Mouse (Mus musculus) stomach, postnatal 0 days (tissue): ENCODE measurements around the gene Col27a1. TPM values are rescaled to one million over a fixed set of nuclear protein-coding genes. Genes with fewer than 3 reads are reported as not detected.

Experiments used
- ATAC-seq: fragments of 200-750 bp; cut with Nextera tagmentation; 2 replicates; pipeline ENCODE4 v1.8.0; 2017; ENCODE audit not compliant: low FRiP score, low TSS enrichment
- DNase-seq: peaks from one replicate; pipeline ENCODE4 v3.0.0-alpha.2; 2016; ENCODE audit warnings: low spot score
- H3K27ac ChIP-seq: fragments of 300-500 bp; sonication (generic); replicated peaks from 2 replicates; pipeline ENCODE4 v1.5.1; 2014; ENCODE audit warnings: mild to moderate bottlenecking, control low read depth
- H3K27me3 ChIP-seq: fragments of 300-500 bp; sonication (generic); 2 replicates; pipeline ENCODE4 v1.6.1; 2014; ENCODE audit warnings: low read length; ENCODE audit not compliant: control insufficient read depth, insufficient read depth
- H3K36me3 ChIP-seq: fragments of 300-500 bp; sonication (generic); 2 replicates; pipeline ENCODE4 v1.6.1; 2014; ENCODE audit warnings: low read length, mixed read lengths; ENCODE audit not compliant: control insufficient read depth, insufficient read depth
- H3K4me1 ChIP-seq: fragments of 300-500 bp; sonication (generic); replicated peaks from 2 replicates; pipeline ENCODE4 v1.6.1; 2014; ENCODE audit warnings: antibody characterized with exemption; ENCODE audit not compliant: control insufficient read depth, insufficient read depth
- H3K4me2 ChIP-seq: fragments of 300-500 bp; sonication (generic); replicated peaks from 2 replicates; pipeline ENCODE4 v1.6.1; 2014; ENCODE audit warnings: low read depth, mild to moderate bottlenecking, control low read depth, moderate library complexity
- H3K4me3 ChIP-seq: fragments of 300-500 bp; sonication (generic); 2 replicates; pipeline ENCODE4 v1.5.1; 2014; ENCODE audit warnings: low read depth, low read length, control low read depth
- H3K9ac ChIP-seq: fragments of 300-500 bp; sonication (generic); 2 replicates; pipeline ENCODE4 v1.6.1; 2014; ENCODE audit warnings: mild to moderate bottlenecking, low read length, control low read depth, mixed read lengths
- H3K9me3 ChIP-seq: fragments of 300-500 bp; sonication (generic); 2 replicates; pipeline ENCODE4 v1.6.1; 2016; ENCODE audit warnings: low read length; ENCODE audit not compliant: control insufficient read depth
- CTCF ChIP-seq: IDR thresholded peaks from 2 replicates; pipeline ENCODE4 v1.5.1; 2016; ENCODE audit warnings: antibody characterized with exemption, low read depth, mild to moderate bottlenecking, moderate library complexity
- EP300 ChIP-seq: optimal IDR thresholded peaks from 2 replicates; pipeline ENCODE3; 2016; ENCODE audit warnings: antibody characterized with exemption
- WGBS: fragments of 180-500 bp; shearing (Covaris S2); extraction: QIAGEN DNeasy Blood & Tissue Kit; methylation state at CpG from one replicate; pipeline ENCODE4 v1.1.7; 2014; 5-methylcytosine and 5-hydroxymethylcytosine counted together
- polyA plus RNA-seq: library from polyadenylated mRNA; unstranded; fragments of >200 nt; fragmentation: Nextera tagmentation; extraction: Ambion mirVana; gene quantifications from 2 replicates; pipeline ENCODE4 v1.2.1, GENCODE M21; 2015

Col27a1 gene
- polyA plus RNA-seq, 1 experiment from 2014 or later, result 5.3 TPM

DNA sequence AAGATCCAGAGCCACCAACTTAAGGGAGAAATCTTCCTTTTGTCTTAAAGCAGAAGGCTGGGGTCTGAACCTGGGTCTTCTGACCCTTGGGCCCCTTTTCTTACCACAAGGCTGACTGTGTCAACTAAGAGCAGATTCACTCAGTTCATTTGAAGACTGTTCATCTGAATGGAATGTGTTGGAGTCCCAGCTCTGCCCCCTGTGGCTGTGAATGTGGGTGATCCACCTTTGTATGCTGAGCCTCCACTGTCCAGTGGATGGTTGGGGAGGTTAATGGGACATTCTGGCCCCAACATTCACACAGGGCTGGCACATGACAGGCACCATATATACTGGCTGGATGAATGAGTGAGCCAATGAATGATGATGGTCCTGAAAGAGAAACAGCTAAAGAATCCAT is 34.2 kb downstream of the Col27a1 start:
- ATAC-seq (no peak), DNase-seq (no peak)
- Histone ChIP-seq H3K9ac (no peak overlapping the region), H3K4me3 (no peak overlapping the region), H3K4me1 (no peaks in the 10 kb centered on the region), H3K27me3 (no peaks in the 10 kb centered on the region), H3K9me3 (no peaks in the 10 kb centered on the region), H3K36me3 (no peaks in the 10 kb centered on the region), H3K27ac (no peak overlapping the region), H3K4me2 (no peak overlapping the region)
- TF ChIP-seq EP300 (no peak), CTCF (peak; percentile 31)

DNA sequence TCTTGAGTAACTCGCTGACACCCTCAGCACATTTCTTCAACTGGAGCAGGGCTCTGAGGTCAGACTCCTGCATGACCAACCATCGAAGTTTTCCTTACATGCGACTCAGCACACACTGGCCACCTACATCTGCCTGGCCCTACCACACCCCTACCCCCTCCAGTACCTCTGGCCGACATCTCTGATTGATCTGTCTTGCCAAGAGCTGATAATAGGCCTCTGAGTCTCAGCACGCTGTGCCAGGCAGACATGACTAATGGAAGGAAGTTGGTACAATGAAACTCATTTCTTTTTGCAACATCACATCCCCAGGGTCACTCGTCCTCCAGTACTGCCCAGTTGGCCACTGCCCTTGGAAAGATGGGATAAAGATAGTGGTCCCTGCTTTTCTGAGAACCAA is 35.1 kb downstream of the Col27a1 start:
- H3K4me3 ChIP-seq, result no peak overlapping the region
- H3K27ac ChIP-seq, result no peak overlapping the region
- ATAC-seq (no peak), DNase-seq (no peak)
- H3K9me3 ChIP-seq, result no peaks in the 10 kb centered on the region
- TF ChIP-seq EP300, result no peak
- no peak for TF ChIP-seq CTCF
- WGBS, result 57% methylated on average over 6 of the region's 6 CpGs
- no peak overlapping the region for H3K4me2 ChIP-seq
- H3K9ac ChIP-seq, result no peak overlapping the region
- H3K36me3 ChIP-seq, result 0 out of 2 replicates have a peak, but pooled peaks cover 2% of the 10 kb centered on the region
- H3K27me3 ChIP-seq, result no peaks in the 10 kb centered on the region
- no peaks in the 10 kb centered on the region for H3K4me1 ChIP-seq

DNA sequence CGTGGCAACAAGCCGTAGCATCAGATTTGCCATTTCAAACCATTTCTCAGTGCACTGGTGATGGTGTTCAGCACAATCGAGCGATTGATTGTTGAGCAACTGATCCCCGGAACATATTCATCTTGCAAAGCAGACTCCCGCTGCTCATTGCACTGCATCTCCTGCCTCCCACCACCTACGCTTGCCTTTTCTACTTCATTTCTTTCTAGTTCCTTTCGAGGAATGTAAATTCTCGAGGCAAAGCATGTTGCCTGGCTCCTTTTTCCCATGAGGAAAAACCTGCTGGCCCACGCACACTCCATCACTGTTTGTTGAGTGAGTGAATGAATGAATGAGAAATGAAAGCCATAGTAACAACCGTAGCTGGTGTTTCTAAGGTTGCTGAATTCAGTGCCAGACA is 38.0 kb downstream of the Col27a1 start:
- H3K27me3 ChIP-seq, result no peaks in the 10 kb centered on the region
- no peaks in the 10 kb centered on the region for H3K4me1 ChIP-seq
- H3K27ac ChIP-seq, result no peak overlapping the region
- ATAC-seq, result no peak
- no peak overlapping the region for H3K4me3 ChIP-seq
- TF ChIP-seq EP300 (no peak), CTCF (no peak)
- no peak for DNase-seq
- H3K9me3 ChIP-seq, result no peaks in the 10 kb centered on the region
- H3K4me2 ChIP-seq, result no peak overlapping the region
- 0 out of 2 replicates have a peak, but pooled peaks cover 2% of the 10 kb centered on the region for H3K36me3 ChIP-seq
- WGBS, result 76% methylated on average over 11 of the region's 11 CpGs
- no peak overlapping the region for H3K9ac ChIP-seq

DNA sequence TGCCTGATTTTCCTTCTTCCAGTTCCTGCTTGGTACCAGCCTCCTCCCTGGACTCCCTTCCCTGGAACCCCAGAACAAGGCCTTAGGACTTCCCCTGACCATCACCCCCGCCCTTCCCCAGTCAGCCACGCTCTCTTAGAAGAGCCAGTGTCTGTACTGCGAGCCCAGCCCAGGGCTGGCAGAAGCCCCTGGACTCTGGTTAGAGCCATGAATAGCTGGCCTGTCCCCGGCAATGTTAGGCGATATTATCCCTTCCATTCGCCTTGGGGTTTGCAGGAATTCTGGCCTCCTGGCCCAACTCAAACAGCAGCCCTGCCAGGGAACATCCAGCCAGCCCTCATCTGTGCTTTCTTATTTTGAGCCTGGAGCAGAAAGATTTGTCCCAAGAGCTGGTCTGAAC is 39.9 kb downstream of the Col27a1 start:
- TF ChIP-seq EP300, result no peak
- TF ChIP-seq CTCF, result no peak
- H3K9me3 ChIP-seq, result no peaks in the 10 kb centered on the region
- H3K4me2 ChIP-seq, result no peak overlapping the region
- no peak overlapping the region for H3K27ac ChIP-seq
- H3K36me3 ChIP-seq, result 0 out of 2 replicates have a peak, but pooled peaks cover 4% of the 10 kb centered on the region
- no peak overlapping the region for H3K9ac ChIP-seq
- DNase-seq (no peak), ATAC-seq (no peak)
- no peaks in the 10 kb centered on the region for H3K27me3 ChIP-seq
- H3K4me1 ChIP-seq, result no peaks in the 10 kb centered on the region
- H3K4me3 ChIP-seq, result no peak overlapping the region
- 80% methylated on average over 6 of the region's 6 CpGs for WGBS

DNA sequence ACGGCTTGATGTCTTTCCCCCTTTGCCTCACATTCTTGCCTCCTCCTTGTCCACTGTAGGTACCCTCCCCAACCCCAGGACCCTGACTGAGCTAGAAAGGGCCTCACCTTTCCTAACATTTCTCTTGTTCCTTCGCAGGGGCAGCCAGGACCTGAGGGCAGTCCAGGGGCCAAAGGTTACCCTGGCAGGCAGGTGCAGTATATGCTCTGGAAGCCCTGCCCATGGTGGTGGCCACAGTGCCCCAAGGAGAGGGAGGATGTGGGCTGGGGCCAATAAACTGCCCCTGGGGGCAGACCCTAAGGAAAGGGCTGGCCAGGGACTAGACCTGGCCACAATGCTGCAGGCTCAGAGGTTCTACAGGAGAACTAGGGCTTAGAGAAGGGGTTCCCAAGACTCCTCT is 40.3 kb downstream of the Col27a1 start:
- Histone ChIP-seq H3K27ac (no peak overlapping the region), H3K4me1 (no peaks in the 10 kb centered on the region), H3K36me3 (0 out of 2 replicates have a peak, but pooled peaks cover 4% of the 10 kb centered on the region), H3K27me3 (no peaks in the 10 kb centered on the region), H3K9me3 (no peaks in the 10 kb centered on the region), H3K4me3 (no peak overlapping the region), H3K4me2 (no peak overlapping the region), H3K9ac (no peak overlapping the region)
- TF ChIP-seq EP300, result no peak
- TF ChIP-seq CTCF, result no peak
- ATAC-seq (no peak), DNase-seq (no peak)
- 69% methylated on average over 2 of the region's 2 CpGs for WGBS

DNA sequence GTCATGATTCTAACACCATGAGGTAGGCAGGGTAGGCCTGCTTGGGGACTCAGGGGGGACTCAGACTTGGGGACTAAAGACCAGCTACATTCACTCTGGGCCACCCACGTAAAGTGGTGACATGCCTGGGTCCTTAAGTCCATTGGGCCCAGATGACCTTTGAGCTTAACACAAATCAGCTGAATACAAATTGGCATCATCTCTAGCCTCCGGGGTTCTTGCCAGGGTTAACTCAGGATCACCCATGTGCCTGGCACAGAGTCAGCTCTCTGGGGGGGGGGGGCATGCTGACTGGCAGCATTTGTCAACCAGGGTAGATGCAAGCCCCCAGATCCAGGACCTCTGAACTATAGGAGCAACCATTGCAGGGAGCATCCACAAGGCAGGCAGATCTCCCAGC is 42.6 kb downstream of the Col27a1 start:
- Histone ChIP-seq H3K9me3 (no peaks in the 10 kb centered on the region), H3K9ac (no peak overlapping the region), H3K4me3 (no peak overlapping the region), H3K27ac (no peak overlapping the region), H3K27me3 (no peaks in the 10 kb centered on the region), H3K36me3 (0 out of 2 replicates have a peak, but pooled peaks cover 4% of the 10 kb centered on the region), H3K4me2 (no peak overlapping the region), H3K4me1 (no peaks in the 10 kb centered on the region)
- DNase-seq, result no peak
- WGBS, result 85% methylated on average over 2 of the region's 2 CpGs
- ATAC-seq, result no peak
- TF ChIP-seq CTCF (no peak), EP300 (no peak)
